Mouse (Mus musculus) embryonic facial prominence, embryonic 12.5 days (tissue): ENCODE results near the gene Tmem114. TPM values are rescaled to one million over a fixed set of nuclear protein-coding genes. Genes with fewer than 3 reads are reported as not detected.

Experiments
- ATAC-seq: fragments of 200-750 bp; cut with Nextera tagmentation; 2 replicates; pipeline ENCODE4 v1.8.0; 2017; ENCODE audit not compliant: insufficient number of reproducible peaks, insufficient read depth, low FRiP score, low TSS enrichment
- H3K27ac ChIP-seq: fragments of 300-500 bp; sonication (generic); 2 replicates; pipeline ENCODE4 v1.5.1; 2016; ENCODE audit warnings: mild to moderate bottlenecking
- H3K27me3 ChIP-seq: fragments of 300-500 bp; sonication (generic); 2 replicates; pipeline ENCODE4 v1.6.1; 2016; ENCODE audit warnings: mild to moderate bottlenecking, moderate library complexity
- H3K36me3 ChIP-seq: fragments of 300-500 bp; sonication (generic); 2 replicates; pipeline ENCODE4 v1.6.1; 2016; ENCODE audit warnings: mild to moderate bottlenecking
- H3K4me1 ChIP-seq: fragments of 300-500 bp; sonication (generic); 2 replicates; pipeline ENCODE4 v1.6.1; 2016
- H3K4me2 ChIP-seq: fragments of 300-500 bp; sonication (generic); replicated peaks from 2 replicates; pipeline ENCODE4 v1.6.1; 2016; ENCODE audit warnings: mild to moderate bottlenecking, moderate library complexity
- H3K4me3 ChIP-seq: fragments of 300-500 bp; sonication (generic); 2 replicates; pipeline ENCODE4 v1.5.1; 2016; ENCODE audit warnings: mild to moderate bottlenecking
- H3K9ac ChIP-seq: fragments of 300-500 bp; sonication (generic); 2 replicates; pipeline ENCODE4 v1.6.1; 2016; ENCODE audit warnings: mild to moderate bottlenecking, moderate library complexity
- H3K9me3 ChIP-seq: fragments of 300-500 bp; sonication (generic); 2 replicates; pipeline ENCODE4 v1.6.1; 2016; ENCODE audit warnings: mild to moderate bottlenecking, moderate library complexity
- WGBS: fragments of 180-500 bp; shearing (Covaris S2); methylation state at CpG from one replicate; pipeline ENCODE4 v1.1.7; 2016; 5-methylcytosine and 5-hydroxymethylcytosine counted together
- polyA plus RNA-seq: library from polyadenylated mRNA; unstranded; fragments of >200 nt; fragmentation: Nextera tagmentation; extraction: Ambion mirVana; gene quantifications from 2 replicates; pipeline ENCODE4 v1.2.1, GENCODE M21; 2016

The Tmem114 gene
- polyA plus RNA-seq, 1 experiment from 2014 or later: 0.26 TPM

DNA sequence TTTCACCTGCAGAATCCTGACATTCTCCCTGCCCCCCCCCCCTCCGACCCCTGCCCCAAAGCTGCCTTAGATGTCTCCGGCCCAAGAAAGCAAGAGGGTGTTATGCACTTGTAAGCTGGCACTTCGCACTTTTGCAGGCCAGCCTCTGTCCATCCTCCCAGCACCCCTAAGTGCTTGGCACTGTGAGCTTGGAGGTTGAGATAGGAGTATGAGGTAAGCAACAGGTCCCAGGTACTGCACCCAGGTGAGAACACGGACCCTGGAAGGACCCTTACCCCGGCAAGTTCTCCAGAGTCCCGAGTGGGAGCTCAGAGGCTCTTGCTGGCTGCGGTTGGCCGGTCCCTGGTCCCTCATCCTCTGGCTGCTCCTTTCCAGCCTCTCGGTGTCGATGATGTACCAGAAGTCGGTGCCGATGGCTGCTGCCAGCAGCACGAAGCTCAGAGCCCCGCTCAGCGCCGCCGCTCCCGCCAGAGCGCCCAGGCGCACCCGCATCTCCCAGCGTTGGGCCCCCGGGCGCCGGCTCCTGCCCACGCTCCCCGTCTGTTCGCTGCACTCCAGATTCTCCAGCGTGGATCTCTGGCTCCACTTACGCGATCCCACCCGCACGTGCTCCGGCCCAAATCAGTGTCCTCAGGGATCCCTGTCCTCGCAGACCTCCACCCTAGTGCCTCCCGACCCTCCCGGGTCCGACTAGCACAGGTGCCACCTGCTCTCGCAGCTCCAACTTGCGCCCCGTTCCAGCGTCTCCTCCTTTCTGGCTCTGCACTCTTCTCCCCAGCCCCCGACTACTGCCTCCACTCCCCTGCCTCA lies 570 bp downstream of the Tmem114 start:
- H3K27me3 ChIP-seq: peaks cover 55% of the 10 kb centered on the region

DNA sequence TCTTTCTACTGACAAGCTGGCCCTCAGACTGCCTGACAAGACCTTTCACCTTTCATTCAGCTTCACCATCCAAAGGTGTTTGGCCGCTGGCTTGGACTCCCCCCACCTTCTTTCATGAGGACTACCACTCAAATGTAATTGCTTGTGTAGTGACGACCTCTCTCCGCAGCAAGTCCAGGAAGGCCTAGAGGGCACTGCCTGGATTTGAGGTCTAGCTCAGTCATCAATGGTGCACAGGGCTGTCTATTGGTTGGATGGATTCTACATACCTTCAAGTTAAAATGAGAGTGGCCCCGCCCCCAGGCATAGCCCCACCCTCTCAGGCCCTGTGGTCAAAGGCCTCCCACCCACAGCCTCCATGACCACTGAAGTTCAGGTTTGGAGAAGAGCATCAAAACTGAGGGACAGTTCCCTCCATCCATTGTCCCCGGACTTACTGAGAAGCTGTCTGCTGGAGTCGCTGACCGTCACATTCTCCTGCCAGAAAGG lies 1.3 kb downstream of the Tmem114 start:
- H3K36me3 ChIP-seq: no peaks in the 10 kb centered on the region
- H3K4me2 ChIP-seq: no peak overlapping the region
- no peak overlapping the region for H3K9ac ChIP-seq
- H3K4me3 ChIP-seq: no peak overlapping the region
- no peak for ATAC-seq
- H3K27me3 ChIP-seq: peaks cover 55% of the 10 kb centered on the region
- 0 out of 2 replicates have a peak, but pooled peaks cover 7% of the 10 kb centered on the region for H3K4me1 ChIP-seq
- no peak overlapping the region for H3K27ac ChIP-seq
- H3K9me3 ChIP-seq: no peaks in the 10 kb centered on the region
- WGBS: 38% methylated on average over 7 of the region's 7 CpGs

More for the DNA sequence above, 570 bp downstream of the Tmem114 start:
- no peak overlapping the region for H3K9ac ChIP-seq
- H3K4me3 ChIP-seq: peak overlapping the region; percentile 22
- ATAC-seq: no peak
- no peaks in the 10 kb centered on the region for H3K36me3 ChIP-seq
- whole genome bisulfite sequencing: 3% methylated on average over 43 of the region's 43 CpGs
- peak overlapping the region; percentile 58 for H3K4me2 ChIP-seq
- H3K27ac ChIP-seq: no peak overlapping the region
- no peaks in the 10 kb centered on the region for H3K9me3 ChIP-seq
- H3K4me1 ChIP-seq: 0 out of 2 replicates have a peak, but pooled peaks cover 7% of the 10 kb centered on the region

DNA sequence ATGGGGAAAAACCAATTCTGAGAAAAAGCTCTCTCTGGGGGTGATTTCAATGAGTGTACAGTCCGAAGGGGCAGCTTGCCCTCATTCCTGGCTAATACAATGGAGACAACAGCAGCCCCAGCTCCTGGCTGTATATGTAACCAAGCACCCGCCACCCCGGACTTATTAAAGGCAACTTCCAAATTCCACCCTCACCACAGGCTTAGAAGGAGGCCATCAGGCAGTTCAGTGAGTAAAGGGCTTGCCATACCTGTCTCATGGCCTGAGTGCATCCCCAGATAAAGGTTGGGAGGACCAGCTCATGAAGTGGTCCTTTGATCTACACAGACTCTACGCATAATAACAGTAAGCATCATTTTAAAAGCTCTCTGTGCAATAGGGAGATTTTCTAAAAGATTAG lies 4.1 kb downstream of the Tmem114 start:
- Histone ChIP-seq H3K4me2 (no peak overlapping the region), H3K36me3 (no peaks in the 10 kb centered on the region), H3K4me3 (no peak overlapping the region), H3K9ac (no peak overlapping the region), H3K9me3 (no peaks in the 10 kb centered on the region), H3K4me1 (0 out of 2 replicates have a peak, but pooled peaks cover 7% of the 10 kb centered on the region), H3K27ac (no peak overlapping the region), H3K27me3 (peaks cover 37% of the 10 kb centered on the region)
- ATAC-seq: no peak
- WGBS: 85% methylated on average over 4 of the region's 4 CpGs

DNA sequence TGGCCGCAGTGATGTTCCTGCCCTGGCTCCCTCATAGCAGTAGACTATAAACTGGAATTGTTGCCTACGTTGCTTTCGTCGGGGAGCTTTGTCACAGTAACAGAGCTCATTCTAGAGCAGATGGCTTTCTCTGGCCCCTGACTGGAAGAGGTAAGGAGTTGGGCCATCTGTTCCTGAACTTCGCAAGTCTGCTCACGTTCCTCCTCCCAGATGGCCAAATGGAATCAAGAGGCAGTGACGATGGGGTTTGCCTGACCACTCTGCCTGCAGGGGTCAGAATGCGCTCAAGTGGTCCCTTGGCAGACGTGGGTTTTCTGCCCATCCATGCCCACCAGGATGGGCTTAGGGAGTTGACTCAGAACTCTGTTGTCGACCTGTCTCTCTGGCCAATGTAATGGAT lies 4.6 kb downstream of the Tmem114 start:
- H3K36me3 ChIP-seq: no peaks in the 10 kb centered on the region
- H3K4me3 ChIP-seq: no peak overlapping the region
- H3K27ac ChIP-seq: no peak overlapping the region
- H3K4me1 ChIP-seq: 0 out of 2 replicates have a peak, but pooled peaks cover 7% of the 10 kb centered on the region
- no peak for ATAC-seq
- WGBS: 83% methylated on average over 10 of the region's 10 CpGs
- peaks cover 32% of the 10 kb centered on the region for H3K27me3 ChIP-seq
- no peak overlapping the region for H3K9ac ChIP-seq
- no peak overlapping the region for H3K4me2 ChIP-seq
- no peaks in the 10 kb centered on the region for H3K9me3 ChIP-seq

DNA sequence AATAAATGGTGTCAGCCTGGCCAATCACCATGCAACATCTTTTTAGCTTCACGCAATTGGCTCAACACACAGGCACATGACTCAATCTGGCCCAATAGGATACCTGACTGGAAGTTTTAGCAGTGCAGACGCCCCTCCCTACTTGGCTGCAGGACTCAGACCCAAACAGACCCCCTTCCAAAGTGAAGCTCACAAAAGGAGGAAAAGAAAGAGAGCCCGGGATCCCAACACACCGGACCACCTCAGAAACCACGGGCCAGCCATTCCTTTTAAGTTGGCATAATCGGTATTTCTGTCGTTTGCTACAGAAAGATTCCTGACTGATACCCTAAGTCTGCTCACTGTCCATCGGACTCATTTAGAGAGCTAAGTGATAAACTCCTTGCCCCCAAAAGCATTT lies 5.3 kb downstream of the Tmem114 start:
- WGBS: 90% methylated on average over 8 of the region's 8 CpGs
- no peaks in the 10 kb centered on the region for H3K9me3 ChIP-seq

DNA sequence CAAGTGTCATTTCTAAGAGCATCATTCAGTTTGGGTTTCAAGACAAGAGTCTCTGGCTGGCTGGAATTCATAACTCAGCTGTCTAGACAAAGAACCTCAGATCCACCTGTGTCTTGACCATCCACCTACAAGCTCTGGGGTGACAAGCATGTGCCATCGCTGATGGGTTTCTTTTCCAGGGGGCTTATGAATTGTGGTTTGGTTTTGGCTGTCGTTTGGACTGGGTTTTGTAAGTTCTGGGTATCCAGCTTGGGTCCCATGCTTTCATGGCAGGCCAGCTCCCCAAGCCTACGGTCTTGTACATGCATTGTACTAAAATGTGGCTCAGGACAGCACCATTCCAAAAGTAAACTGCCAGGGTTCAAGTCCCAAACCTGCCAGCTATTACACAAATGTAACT lies 6.8 kb downstream of the Tmem114 start:
- no peak for ATAC-seq
- Histone ChIP-seq H3K9ac (no peak overlapping the region), H3K4me1 (no peaks in the 10 kb centered on the region), H3K27me3 (peaks cover 9% of the 10 kb centered on the region), H3K9me3 (no peaks in the 10 kb centered on the region), H3K4me2 (no peak overlapping the region), H3K36me3 (no peaks in the 10 kb centered on the region), H3K4me3 (no peak overlapping the region), H3K27ac (no peak overlapping the region)
- 85% methylated on average over 3 of the region's 3 CpGs for WGBS

More for the DNA sequence above, 5.3 kb downstream of the Tmem114 start:
- peaks cover 25% of the 10 kb centered on the region for H3K27me3 ChIP-seq
- H3K27ac ChIP-seq: no peak overlapping the region
- H3K36me3 ChIP-seq: no peaks in the 10 kb centered on the region
- H3K4me2 ChIP-seq: no peak overlapping the region
- no peak overlapping the region for H3K4me3 ChIP-seq
- H3K9ac ChIP-seq: no peak overlapping the region
- H3K4me1 ChIP-seq: 0 out of 2 replicates have a peak, but pooled peaks cover 3% of the 10 kb centered on the region
- ATAC-seq: no peak

DNA sequence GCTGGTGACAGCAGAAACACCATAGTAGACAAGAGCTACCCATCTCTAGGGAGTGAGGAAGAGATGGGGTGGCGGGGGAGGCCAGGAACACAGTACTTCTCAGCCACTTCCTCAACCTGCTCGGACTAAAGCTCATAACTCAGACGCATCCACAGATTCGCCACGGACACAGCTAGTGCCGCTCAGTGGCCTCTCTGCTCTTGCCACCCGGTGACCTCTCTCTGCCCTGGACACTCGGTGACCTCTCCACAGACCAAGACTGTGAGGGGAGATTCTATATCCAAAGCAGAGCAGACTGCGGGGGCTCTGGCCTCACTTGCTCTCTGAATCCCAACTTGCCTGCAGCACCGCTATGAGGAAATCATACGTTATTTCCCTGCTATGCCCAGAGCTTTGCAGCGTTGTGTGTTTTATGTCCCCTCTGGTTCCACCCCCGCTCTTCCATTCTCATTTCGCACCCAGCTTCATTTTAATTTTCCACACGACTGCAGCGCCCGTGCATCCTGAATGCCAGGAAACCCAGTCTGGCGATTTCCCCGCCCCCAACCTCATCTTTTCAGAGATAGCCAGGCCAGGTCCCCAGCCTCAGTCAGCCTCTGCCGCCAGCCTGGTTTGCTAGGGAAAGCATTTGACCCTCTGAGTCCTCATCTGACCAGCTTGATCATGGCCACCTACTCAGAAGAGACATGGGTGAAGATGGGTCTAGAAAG lies 7.8 kb downstream of the Tmem114 start:
- 66% methylated on average over 20 of the region's 20 CpGs for WGBS
- H3K4me3 ChIP-seq: no peak overlapping the region
- ATAC-seq: no peak

DNA sequence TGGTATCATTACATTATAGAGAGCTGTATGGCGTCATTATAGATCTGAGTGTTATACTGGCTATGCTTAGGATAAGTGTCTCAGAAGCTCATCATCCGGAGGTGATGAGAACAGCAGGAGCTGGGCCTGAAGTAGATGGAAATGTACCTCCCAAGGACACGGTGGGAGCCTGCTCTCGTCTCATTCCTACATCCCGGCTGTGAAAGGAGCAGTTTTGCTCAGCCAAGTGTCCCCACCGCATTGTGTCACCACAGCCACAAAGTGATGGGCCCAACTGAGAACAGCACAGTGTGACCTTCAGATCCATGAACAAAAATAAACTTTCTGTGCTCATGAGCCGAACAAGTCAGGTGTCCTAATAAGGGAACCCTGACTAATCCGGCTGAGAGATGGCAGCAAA lies 8.9 kb downstream of the Tmem114 start:
- Histone ChIP-seq H3K36me3 (no peaks in the 10 kb centered on the region), H3K9ac (no peak overlapping the region), H3K27me3 (0 out of 2 replicates have a peak, but pooled peaks cover 2% of the 10 kb centered on the region), H3K9me3 (no peaks in the 10 kb centered on the region), H3K27ac (no peak overlapping the region), H3K4me2 (no peak overlapping the region), H3K4me3 (no peak overlapping the region), H3K4me1 (no peaks in the 10 kb centered on the region)
- WGBS: 82% methylated on average over 8 of the region's 8 CpGs
- ATAC-seq: no peak

More for the DNA sequence above, 7.8 kb downstream of the Tmem114 start:
- Histone ChIP-seq H3K4me1 (no peaks in the 10 kb centered on the region), H3K4me2 (no peak overlapping the region), H3K9ac (no peak overlapping the region), H3K36me3 (no peaks in the 10 kb centered on the region), H3K27me3 (peaks cover 4% of the 10 kb centered on the region; the same call in 1 of the 2 replicates), H3K27ac (no peak overlapping the region), H3K9me3 (no peaks in the 10 kb centered on the region)

DNA sequence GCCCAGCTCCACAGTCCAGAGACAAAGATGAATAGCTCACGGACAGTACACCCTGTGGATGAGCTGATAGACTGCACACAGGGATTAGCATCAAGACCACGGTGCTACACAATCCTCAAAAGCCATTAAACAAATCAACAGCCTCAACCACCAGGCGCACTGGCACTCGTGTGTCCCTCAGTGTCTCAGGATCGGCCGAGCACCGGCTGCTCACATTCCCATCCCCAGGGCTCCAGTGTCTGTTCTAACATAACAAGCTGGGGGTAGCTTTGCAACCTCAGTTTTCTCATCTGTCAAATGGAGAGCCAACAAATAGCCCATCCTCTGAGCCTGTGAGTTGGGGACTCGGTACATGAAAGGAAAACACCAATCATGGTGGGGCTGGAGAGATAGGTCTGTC lies 11.5 kb downstream of the Tmem114 start:
- Histone ChIP-seq H3K27me3 (peaks cover 16% of the 10 kb centered on the region), H3K27ac (no peak overlapping the region), H3K4me2 (no peak overlapping the region), H3K4me3 (no peak overlapping the region), H3K4me1 (no peaks in the 10 kb centered on the region), H3K9ac (no peak overlapping the region), H3K9me3 (no peaks in the 10 kb centered on the region), H3K36me3 (no peaks in the 10 kb centered on the region)
- 82% methylated on average over 8 of the region's 8 CpGs for WGBS
- ATAC-seq: no peak

DNA sequence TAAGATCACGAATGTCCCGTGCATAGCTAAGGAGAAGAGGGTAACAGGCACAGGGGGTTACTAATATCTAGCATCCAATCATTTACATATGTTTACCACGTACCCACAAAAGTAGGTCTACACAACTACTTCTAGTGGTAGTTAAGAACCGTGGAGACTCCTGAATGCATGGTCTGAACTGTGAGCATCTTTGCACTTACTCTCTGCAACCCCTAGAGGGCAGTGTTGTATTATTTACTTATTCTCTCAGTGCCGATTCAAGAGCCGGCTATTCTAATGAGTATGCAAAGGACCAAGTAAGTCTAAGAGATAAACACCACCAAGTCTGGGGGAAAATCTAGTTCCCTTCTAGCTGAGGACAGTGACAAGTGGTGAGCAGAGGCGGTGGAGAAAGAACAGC lies 12.7 kb downstream of the Tmem114 start:
- no peak overlapping the region for H3K4me2 ChIP-seq
- ATAC-seq: no peak
- WGBS: 12% methylated on average over 7 of the region's 7 CpGs

DNA sequence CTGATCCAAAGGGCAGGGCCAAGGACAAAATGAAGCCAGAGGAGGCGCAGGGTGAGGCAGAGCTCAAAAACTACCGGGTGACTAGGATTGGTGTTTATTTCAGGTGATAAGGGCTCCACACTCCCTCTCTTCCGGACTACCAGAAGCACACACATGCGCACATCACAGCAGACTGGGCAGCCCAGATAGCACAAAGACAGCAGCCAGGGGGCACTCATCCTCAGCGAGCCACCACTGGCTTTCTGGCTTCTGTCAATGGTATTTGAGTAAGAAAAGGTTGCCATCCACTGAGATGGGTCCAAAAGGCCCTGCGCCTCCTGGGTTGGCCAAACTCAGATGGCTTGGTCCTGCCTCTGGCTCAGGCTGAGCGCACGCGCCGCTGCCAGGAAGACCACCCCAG lies 15.7 kb downstream of the Tmem114 start:
- H3K4me3 ChIP-seq: no peak overlapping the region
- H3K9me3 ChIP-seq: no peaks in the 10 kb centered on the region
- ATAC-seq: no peak
- 0 out of 2 replicates have a peak overlapping the region, but pooled peaks have one; percentile 11 for H3K4me2 ChIP-seq
- H3K9ac ChIP-seq: no peak overlapping the region
- no peaks in the 10 kb centered on the region for H3K4me1 ChIP-seq
- H3K27me3 ChIP-seq: peaks cover 21% of the 10 kb centered on the region
- H3K27ac ChIP-seq: no peak overlapping the region
- WGBS: 26% methylated on average over 10 of the region's 10 CpGs
- no peaks in the 10 kb centered on the region for H3K36me3 ChIP-seq

More for the DNA sequence above, 12.7 kb downstream of the Tmem114 start:
- no peak overlapping the region for H3K4me3 ChIP-seq
- no peaks in the 10 kb centered on the region for H3K9me3 ChIP-seq
- H3K9ac ChIP-seq: no peak overlapping the region
- H3K27me3 ChIP-seq: peaks cover 18% of the 10 kb centered on the region
- H3K4me1 ChIP-seq: no peaks in the 10 kb centered on the region
- H3K27ac ChIP-seq: no peak overlapping the region
- H3K36me3 ChIP-seq: no peaks in the 10 kb centered on the region

DNA sequence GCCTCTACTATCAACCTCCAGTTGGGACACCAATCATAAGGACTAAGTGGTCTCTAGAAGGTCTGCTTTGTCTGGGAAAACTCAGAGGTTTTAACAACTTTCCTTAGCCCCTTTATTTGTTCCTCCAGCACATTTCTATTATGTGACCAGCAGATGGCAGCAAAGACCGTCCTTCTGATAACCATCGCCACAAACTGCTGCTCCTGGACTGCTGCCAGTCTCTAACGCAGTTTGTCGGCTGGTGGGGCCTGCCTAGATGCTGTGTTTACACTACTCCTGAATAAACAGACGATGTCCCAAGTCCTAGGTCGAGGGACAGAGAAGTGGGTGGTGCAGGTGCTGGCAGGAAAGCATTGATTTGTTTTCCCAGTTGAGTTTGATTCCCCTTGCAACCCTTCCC lies 18.2 kb downstream of the Tmem114 start:
- H3K4me3 ChIP-seq: no peak overlapping the region
- H3K9me3 ChIP-seq: no peaks in the 10 kb centered on the region
- H3K36me3 ChIP-seq: no peaks in the 10 kb centered on the region
- 1% methylated on average over 6 of the region's 6 CpGs for WGBS
- no peaks in the 10 kb centered on the region for H3K4me1 ChIP-seq
- H3K9ac ChIP-seq: no peak overlapping the region
- H3K27ac ChIP-seq: no peak overlapping the region
- no peak overlapping the region for H3K4me2 ChIP-seq
- peaks cover 21% of the 10 kb centered on the region for H3K27me3 ChIP-seq
- ATAC-seq: no peak
